Mouse (Mus musculus) T-helper 17 cell (primary cell): ENCODE measurements around the gene Pfkp.

Experiments used
- in situ Hi-C, 2 experiments: fragments of 300-600 bp; cut with MboI, MseI; formaldehyde crosslinking; loops; 1 replicate in 1 of 2; 2 replicates in 1 of 2; pipeline ENCODE4 v1.15.1; 2025; ENCODE audit warnings: high pct_unique_total_duplicates in 2 of 2

Gene Pfkp

GRCm38 (mm10) chr13:6648669-6649233, at the start of gene Pfkp:
Gene Pfkp (minus strand): TSS chr13:6648777.
- in situ Hi-C loops = loop anchor here (5.0 to 25.0 kb wide), 5 partner anchors 606 to 1874 kb away; partner anchors contain the start of gene Klf6 (in 1 of the 2)

DNA sequence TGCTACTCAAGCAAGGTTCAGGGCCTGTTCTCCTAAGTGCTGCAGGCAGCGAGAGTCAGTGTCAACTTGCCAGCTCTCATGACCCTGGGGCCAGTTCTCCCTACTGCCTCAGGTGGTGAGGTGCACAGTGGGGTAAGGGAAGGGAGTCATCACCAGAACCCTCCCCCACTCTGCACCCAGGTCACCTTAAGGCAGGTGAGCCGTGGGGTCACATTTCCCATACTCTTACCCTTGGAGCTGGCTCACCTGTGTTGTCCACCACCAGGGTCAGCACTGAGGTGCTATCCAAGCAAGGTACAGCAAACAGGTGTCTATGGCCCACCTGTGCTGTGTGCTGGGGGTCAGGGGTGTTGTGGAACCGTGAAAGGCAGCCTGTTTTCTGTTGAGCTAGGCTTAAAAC, 42.0 kb upstream of the Pfkp start:
- in situ Hi-C loops = no loop called here

GRCm38 (mm10) chr13:6689962-6690361, 41.4 kb upstream of the Pfkp start:
- in situ Hi-C loops = loop anchor here in 1 of 2 experiments (5.0 kb wide), 1 partner anchor 58 kb away; no protein-coding TSS in a partner anchor

DNA sequence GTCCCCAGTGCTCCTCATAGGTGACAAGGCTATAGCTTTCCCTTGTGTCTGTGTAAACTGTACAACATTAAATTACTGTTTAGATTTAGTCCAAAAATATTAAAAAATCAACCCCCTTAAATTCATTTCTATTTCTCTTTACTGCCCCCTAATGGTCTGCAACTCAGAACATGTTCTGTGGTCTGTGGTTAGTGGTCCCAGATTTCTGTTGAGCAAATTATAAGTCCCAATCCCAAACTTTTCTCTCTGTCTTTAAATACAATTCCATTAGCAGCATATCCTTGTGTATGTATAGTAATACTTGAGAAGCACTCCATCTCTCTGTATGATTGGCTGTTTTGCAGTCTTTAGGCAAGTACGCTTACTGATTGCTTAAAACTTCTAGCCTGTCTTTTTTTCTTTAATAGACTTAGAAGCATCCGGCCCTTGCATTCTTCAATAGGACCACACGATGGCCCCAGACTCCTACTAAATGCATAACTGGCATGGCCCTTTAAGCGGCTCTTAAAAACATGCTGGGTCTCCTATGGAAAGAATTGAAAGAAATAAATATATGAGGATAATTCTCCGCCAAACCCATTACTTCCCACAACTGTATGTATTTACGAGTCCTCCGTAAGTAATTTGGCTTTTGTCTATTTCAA, 40.3 kb upstream of the Pfkp start:
- in situ Hi-C loops = loop anchor here in 1 of 2 experiments (5.0 kb wide), 1 partner anchor 57 kb away; no protein-coding TSS in a partner anchor

- in situ Hi-C loops = no loop called here
Observed at GRCm38 (mm10) chr13:6666887-6667286, 18.3 kb upstream of the Pfkp start.

- in situ Hi-C loops = no loop called here
Observed at GRCm38 (mm10) chr13:6665506-6665905, 16.9 kb upstream of the Pfkp start.

DNA sequence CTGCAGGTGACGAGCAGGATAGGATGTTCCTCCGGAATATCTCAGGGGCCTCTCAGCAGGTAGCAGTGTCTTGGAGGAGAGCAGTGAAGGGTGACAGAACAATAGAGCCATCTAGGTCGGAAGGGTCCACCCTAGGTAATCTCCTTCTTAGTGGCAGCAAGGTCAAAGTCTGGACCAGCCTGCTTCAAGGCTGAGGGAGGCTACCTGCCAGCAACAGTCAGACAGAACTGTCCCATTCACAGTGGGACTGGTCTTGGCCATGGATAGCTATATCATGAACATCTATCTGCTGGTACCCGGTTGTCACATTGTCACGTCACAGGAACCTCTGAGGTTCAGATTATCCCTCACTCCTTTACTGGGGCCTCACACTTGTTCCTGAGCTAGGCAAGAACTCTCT, 15.6 kb upstream of the Pfkp start:
- in situ Hi-C loops = no loop called here

- in situ Hi-C loops = no loop called here
Observed at GRCm38 (mm10) chr13:6659314-6659713, 10.7 kb upstream of the Pfkp start.

DNA sequence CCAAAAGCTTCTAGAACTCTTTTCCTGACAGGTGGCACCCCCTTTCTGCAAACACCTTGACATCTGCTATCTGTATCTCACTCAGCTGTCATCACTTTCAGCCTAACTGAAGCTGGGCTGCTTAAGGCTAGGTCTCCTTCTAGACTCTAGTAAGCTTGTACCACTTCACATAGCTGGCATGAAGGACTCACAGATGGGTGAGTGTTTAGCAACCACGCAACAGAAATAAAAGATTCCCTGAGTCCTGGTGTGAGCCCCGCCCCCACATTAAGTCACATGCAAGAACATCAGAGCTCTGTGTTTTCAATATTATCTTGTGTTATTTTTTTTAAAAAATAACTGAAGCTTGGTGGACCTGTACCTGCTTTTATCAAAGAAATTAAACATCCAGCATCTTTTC, 8.7 kb upstream of the Pfkp start:
- in situ Hi-C loops = no loop called here

DNA sequence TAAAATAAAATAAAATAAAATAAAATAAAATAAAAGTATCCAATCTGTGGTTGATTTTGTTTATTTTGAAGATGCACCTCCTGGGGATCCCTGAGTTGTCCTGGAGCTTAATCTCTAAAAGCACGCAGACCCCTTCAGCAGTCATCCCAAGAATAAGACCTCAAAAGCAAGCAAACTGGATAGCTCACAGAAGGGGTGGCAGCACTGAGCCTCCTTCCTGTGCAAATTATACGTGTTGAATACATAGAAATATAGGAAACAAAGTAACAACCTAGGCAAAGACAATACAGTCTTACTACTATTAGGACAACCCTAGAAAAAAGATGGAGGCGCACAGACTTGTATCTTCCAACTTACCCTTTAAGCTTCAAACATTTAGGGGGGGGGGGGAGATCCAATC, 965 bp upstream of the Pfkp start:
- in situ Hi-C loops = loop anchor here (5.0 to 25.0 kb wide), 5 partner anchors 607 to 1875 kb away; partner anchors contain the start of gene Klf6 (in 1 of the 2)

- in situ Hi-C loops = loop anchor here (5.0 to 25.0 kb wide), 5 partner anchors 606 to 1873 kb away; partner anchors contain the start of gene Klf6 (in 1 of the 2)
Observed at GRCm38 (mm10) chr13:6647992-6648668, 447 bp downstream of the Pfkp start.

GRCm38 (mm10) chr13:6647067-6647991, 1.2 kb downstream of the Pfkp start:
- in situ Hi-C loops = loop anchor here (5.0 to 25.0 kb wide), 5 partner anchors 605 to 1873 kb away; partner anchors contain the start of gene Klf6 (in 1 of the 2)

GRCm38 (mm10) chr13:6646674-6647066, 1.9 kb downstream of the Pfkp start:
- in situ Hi-C loops = loop anchor here (5.0 to 25.0 kb wide), 5 partner anchors 604 to 1872 kb away; partner anchors contain the start of gene Klf6 (in 1 of the 2)

- in situ Hi-C loops = loop anchor here (5.0 to 25.0 kb wide), 5 partner anchors 604 to 1871 kb away; partner anchors contain the start of gene Klf6 (in 1 of the 2)
Observed at GRCm38 (mm10) chr13:6646266-6646665, 2.3 kb downstream of the Pfkp start.

GRCm38 (mm10) chr13:6643968-6644367, 4.6 kb downstream of the Pfkp start:
- in situ Hi-C loops = loop anchor here (10.0 to 25.0 kb wide), 4 partner anchors 759 to 1869 kb away; partner anchors contain the start of gene Klf6 (in 1 of the 2)

- in situ Hi-C loops = loop anchor here (10.0 to 25.0 kb wide), 4 partner anchors 758 to 1868 kb away; partner anchors contain the start of gene Klf6 (in 1 of the 2)
Observed at GRCm38 (mm10) chr13:6643026-6643425, 5.6 kb downstream of the Pfkp start.

DNA sequence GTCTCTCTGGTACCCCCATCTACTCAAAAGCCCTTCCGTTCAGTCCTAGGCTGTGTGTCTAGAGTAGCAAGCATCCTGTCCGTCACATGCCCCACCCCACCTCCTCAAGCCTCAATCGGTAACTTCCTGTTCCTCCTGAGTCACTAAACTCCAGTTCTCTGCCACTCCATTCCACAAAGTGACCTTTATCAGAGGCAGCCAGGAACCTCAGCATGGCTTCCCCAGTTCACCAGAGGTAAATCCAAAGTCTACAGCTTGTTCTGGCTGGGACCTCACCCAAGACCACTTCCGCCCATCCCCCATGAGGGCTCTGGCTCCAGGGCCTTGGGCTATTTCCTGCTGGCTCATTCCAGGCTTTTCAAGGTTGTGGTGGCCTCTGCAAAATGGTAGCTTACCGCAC, 6.1 kb downstream of the Pfkp start:
- in situ Hi-C loops = loop anchor here (10.0 to 25.0 kb wide), 4 partner anchors 758 to 1868 kb away; partner anchors contain the start of gene Klf6 (in 1 of the 2)

DNA sequence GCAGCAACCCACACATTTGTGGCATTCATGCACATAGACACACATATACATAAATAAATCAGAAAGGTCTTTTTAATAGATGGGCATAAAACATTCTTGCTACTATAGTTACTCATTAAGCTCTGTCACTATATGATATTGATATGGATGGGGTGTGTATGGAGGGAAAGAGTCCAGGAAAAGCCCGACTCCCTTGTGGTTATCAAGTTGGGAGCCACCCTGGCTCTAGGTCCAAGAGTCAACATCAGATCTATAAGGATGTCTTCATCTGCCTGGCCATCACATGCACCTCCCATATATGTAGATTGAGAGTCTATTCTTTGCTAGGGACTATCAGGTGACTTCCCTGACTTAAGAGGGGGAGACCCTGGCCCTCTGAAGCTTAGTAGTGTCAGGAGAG, 7.1 kb downstream of the Pfkp start:
- in situ Hi-C loops = loop anchor here (10.0 to 25.0 kb wide), 4 partner anchors 757 to 1867 kb away; partner anchors contain the start of gene Klf6 (in 1 of the 2)

- in situ Hi-C loops = loop anchor here (10.0 to 25.0 kb wide), 4 partner anchors 755 to 1865 kb away; partner anchors contain the start of gene Klf6 (in 1 of the 2)
Observed at GRCm38 (mm10) chr13:6639507-6640030, 9.0 kb downstream of the Pfkp start.

DNA sequence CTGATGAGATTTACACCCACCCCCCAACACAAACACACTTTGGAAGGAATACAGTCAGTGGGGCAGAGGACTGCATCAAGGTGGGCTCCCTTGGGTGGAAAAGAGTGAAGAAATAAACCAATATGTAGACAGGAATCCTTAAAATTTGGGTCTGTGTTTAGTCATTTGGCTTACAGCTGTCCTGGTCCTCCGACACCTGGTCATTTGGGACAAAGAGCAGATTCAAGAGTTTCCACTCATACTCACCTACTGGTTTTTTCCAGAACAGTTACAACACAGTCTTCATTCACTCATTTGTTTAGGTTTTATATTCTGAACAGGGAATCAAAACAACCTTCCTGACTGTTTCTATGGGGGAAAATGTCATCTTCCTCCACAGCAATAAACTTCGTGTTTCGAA, 9.6 kb downstream of the Pfkp start:
- in situ Hi-C loops = loop anchor here in 1 of 2 experiments (25.0 kb wide), 2 partner anchors 777 to 1327 kb away; partner anchors contain the start of gene Klf6
